Mouse (Mus musculus): Measurements from ENCODE around the gene Zbtb32. TPM values are rescaled to one million over a fixed set of nuclear protein-coding genes. Genes with fewer than 3 reads are reported as not detected.

Gene Zbtb32
- total RNA-seq, 2 experiments from 2014 or later: not detected

DNA sequence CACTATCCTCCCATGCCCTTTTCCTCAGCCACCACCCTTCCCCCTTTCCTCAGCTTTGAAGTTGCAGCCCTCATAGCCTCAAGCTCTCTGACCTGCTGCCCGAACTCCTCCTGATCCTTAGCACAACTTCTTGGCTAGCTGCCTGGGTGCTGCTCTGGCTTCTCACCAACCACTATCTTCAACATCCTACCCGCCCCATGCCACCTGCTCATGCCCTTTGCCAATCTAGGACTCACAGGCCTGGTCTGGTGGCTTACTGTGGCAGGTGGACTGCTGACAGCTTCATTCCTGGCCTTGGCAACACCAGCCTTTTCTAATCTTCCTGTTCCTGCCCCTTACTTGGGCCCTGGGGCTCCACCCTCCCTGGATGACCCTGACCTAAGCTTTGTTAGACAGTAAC lies 25.7 kb downstream of the Zbtb32 start:
- ATAC-seq (replicated peaks; ENCODE audit: poor library complexity): peak; percentile 91

GRCm38 (mm10) chr7:30572389-30572788 lies 26.3 kb downstream of the Zbtb32 start:
- peak; percentile 52 for ATAC-seq (replicated peaks; ENCODE audit: poor library complexity)

DNA sequence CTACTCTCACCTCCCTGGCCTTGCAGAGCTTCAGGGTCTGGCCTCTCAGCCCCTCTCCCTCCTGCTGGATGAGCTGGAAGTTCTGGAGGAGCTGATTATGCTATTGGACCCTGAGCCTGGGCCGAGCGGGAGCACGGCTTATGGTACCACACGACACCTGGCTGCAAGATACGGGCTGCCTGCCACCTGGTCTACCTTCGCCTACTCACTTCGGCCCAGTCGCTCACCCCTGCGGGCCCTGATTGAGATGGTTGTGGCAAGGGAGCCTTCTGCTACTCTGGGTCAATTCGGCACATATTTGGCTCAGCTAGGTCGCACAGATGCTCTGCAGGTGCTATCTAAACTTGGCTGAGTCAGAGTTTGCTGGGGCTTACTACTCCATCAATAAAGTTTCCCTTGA lies 31.2 kb downstream of the Zbtb32 start:
- ATAC-seq (replicated peaks; ENCODE audit: poor library complexity): no peak

- no peak for ATAC-seq (replicated peaks; ENCODE audit: poor library complexity)
Measured at GRCm38 (mm10) chr7:30566033-30566432, 32.7 kb downstream of the Zbtb32 start.

DNA sequence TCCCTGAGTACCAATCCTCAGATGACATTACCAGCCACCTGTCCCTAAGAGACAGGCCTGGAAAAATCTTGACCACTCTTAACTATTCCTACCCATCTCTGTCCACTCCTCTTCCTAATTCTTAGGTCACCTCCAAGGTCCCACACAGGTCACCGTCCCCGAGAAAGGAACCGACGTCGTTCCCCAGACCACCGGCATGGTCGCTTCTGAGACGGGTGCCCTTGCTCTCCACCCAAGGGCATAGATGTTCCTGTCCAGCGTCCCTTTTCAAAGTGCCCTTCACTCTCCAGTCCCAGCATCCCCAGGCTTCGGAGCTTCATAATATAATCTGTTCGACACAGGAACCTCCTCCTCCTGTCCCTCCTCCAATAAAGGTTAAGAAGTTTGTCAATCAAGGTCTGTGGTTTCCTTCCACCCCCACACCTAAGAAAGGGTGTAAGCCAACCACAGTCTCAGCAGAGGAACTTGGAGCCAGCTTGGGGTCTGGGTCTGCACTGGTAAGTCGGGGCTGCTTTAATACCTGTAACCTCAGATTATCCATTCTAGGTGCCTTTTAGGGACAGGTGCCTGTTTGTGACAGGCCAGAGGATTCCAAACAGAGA lies 33.6 kb downstream of the Zbtb32 start, which contains the start of gene Igflr1:
Igflr1 (plus strand) TSS at position 458 of the 602 bp plus-strand sequence.
- ATAC-seq (replicated peaks; ENCODE audit: poor library complexity): no peak

- ATAC-seq (replicated peaks; ENCODE audit: poor library complexity): 0 out of 2 replicates have a peak, but pooled peaks have one; percentile 1
Measured at GRCm38 (mm10) chr7:30563906-30564280, 34.8 kb downstream of the Zbtb32 start.

DNA sequence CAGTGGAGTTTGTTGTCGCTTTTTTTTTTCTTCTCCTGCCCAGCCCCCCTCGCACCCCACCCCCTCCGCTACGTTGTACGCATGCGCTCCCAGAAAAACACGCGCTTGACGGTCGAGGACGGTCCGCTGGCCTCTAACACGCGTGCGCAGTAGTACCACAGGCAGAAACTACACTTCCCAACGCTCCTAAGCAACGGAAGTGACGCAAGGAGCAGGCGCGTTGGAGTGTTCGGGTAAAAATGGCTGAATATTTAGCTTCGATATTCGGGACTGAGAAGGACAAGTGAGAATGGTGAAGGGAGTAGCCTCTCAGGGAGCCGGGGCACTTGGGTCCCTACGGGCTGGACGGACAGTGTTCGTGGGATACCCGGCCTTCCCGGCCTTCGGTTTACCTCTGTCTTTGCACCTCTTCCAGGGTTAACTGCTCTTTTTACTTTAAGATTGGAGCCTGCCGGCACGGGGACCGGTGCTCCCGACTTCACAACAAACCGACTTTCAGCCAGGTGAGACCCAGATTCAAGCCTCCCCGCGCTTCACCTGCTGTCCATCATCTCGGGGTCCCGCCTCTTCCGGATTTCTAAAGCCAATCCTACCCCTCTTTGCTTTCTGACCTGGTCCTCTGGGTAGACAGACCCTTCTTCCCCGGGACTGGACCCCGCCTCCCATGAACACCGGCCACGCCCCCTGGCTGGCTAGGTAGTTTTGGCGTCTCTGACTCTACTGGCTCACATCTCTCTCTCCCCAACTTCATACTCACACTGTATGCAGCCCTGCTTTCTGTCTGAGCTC lies 35.4 kb downstream of the Zbtb32 start, which contains the start of the genes U2af1l4, Gm49396 and Psenen:
U2af1l4 (plus strand) TSS at position 185 of the 789 bp plus-strand sequence.
Gm49396 (plus strand) TSS at position 228 of the 789 bp plus-strand sequence.
Psenen (minus strand) TSS at position 511 of the 789 bp plus-strand sequence.
- peak; percentile 68 for ATAC-seq (replicated peaks; ENCODE audit: poor library complexity)

DNA sequence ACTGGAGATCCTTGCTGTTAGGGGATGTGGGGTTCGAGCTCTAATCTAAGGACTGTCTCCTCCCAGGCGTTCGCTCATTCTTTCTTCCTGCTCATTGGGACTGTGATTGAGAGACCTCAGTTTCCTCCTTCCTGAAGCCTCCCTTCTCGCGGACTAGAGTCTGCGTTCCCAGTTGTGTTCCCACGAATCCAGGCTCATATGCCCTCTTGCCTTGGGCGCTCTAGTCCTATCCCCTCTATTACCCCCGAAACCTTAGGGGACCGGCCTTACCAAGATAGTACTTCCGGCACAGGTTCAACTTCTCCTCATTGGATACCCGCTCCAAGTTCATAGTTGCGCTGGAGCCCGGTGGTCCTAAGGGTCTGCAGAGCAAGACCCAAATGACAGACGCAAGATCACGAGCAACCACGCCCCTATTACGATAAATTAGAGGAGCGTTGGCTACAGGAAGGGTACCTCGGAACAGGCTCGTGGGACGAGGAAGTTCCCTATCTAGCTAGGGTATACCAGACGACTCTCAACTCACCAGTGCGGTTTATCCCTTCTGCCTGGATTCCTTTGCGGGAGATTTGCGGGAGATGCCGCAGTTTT lies 36.1 kb downstream of the Zbtb32 start:
- peak; percentile 6; the same call in 1 of the 2 replicates for ATAC-seq (replicated peaks; ENCODE audit: poor library complexity)

GRCm38 (mm10) chr7:30560296-30560695 lies 38.4 kb downstream of the Zbtb32 start:
- ATAC-seq (replicated peaks; ENCODE audit: poor library complexity): no peak

DNA sequence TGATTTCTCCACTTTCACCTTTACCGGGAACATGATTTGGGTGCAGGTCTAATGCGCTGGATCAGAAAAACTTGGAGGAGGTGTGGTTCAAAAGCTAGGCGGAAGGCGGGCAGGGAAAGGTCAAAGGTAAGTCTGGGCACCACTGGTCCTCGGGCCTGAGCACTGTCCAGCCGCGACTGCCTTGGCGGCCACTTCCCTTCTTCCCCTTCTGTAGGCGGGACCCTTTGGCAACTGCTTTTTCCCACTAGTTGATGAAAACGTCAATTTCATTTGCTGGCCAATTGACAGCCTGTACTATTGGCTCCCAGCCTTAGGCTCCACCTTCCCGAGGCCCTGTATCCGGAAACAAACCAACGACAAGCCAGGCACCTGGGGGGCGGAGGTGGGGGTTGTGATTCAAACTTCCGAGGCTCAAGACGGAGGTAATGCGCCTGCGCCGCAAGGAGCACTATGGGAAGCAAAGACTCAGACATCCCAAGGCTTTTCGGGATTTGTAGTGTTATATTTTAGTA lies 39.2 kb downstream of the Zbtb32 start, which contains the start of gene Lin37:
Lin37 (minus strand) TSS at position 396 of the 512 bp plus-strand sequence.
- peak; percentile 74 for ATAC-seq (replicated peaks; ENCODE audit: poor library complexity)

DNA sequence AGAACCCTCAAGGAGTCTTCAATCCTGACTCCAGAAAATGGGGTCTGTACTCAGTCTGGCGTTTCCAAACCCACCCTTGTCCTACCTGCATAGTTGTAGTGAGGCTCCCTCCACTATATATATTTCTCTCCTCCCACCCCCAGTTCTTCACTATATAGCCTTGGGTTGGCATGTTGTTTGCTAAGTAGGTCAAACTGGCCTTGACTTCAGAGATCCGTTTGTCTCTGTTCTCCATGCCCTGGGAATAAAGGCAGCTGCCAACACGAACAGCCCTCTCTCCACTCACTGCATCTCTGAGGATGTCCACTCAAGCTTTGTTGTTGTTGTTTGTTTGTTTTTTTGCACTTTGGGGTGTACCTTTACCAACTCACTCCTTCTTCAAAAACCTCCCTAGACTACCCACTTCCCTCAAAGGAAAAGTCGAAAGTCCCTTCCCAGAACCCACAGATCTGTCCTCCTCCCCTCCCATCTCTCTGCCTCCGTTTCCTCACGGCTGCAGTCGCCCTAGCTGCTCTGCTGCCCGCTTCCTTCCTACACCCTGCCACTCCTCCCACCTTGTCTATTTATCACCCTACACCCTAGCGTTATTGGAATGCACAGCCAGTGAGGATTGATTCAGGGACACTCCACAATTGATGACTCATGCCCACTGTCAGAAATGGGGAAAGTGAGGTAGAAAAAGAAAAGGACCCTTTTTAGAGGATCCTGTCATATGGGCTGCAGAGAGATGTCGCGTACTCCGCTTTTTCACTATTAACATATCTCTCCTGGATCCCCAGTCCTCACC lies 39.9 kb downstream of the Zbtb32 start:
- ATAC-seq (replicated peaks; ENCODE audit: poor library complexity): peak; percentile 13; the same call in 1 of the 2 replicates

DNA sequence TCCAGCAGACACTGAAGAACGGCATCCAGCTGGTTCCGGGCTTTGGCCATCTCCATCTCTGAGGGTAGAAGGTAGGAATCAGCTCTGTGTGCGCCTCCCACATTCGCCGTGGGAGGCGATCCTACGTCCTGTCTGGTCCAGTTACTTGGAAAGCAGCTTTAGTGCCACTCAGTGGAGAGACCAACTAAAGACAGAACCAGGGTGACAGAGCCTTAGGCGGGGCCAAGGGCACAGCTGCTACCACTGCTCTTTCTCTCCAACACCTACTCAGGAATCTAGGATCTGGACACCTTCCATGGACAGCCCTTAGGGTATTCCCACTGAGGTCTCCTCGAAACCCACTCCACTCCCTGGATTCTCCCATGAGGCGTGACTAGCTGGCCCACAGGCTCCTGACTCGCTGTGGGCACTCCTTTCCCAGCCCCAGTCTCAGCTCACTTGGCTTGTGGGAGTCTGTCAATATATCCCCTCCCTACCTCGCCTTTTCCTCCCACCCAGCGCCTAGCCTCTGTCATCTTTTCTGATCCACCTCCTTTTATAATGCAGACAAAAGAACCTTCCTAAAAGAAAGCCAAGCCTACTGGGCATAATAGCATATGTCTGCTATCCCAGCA lies 40.7 kb downstream of the Zbtb32 start:
- ATAC-seq (replicated peaks; ENCODE audit: poor library complexity): no peak

- no peak for ATAC-seq (replicated peaks; ENCODE audit: poor library complexity)
Measured at GRCm38 (mm10) chr7:30556894-30557536, 41.7 kb downstream of the Zbtb32 start.

DNA sequence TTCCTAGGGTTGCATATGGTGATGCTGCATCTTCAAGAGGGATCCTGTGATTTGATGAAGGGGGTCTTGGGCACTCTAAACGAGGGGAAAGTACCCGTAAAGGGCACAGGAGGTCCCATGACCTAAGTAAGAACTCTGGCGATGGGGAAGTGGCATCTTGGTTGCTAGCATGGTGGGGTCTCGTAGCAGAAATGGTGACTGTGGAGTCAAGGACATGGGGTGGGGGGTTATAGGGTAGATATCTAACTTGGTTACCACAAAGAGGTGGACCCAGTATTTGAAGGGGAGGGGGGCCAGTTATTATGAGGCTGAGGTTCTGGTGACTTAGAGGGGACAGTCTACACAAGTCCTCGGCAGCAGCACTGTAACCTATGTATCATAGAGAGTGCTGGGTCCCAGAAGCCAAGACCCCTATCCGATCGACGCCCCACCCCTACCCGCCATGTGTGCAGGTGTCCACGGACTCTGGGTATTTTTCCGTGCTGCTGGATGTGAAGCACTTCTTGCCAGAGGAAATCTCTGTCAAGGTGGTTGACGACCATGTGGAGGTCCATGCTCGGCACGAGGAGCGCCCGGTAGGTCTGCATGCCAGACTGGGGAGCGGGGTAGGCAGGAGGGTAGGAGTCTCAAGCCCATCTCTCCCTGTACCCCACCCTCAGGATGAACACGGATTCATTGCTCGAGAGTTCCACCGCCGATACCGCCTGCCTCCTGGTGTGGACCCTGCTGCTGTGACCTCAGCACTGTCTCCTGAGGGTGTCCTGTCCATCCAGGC lies 44.7 kb downstream of the Zbtb32 start:
- ATAC-seq (replicated peaks; ENCODE audit: poor library complexity): no peak

DNA sequence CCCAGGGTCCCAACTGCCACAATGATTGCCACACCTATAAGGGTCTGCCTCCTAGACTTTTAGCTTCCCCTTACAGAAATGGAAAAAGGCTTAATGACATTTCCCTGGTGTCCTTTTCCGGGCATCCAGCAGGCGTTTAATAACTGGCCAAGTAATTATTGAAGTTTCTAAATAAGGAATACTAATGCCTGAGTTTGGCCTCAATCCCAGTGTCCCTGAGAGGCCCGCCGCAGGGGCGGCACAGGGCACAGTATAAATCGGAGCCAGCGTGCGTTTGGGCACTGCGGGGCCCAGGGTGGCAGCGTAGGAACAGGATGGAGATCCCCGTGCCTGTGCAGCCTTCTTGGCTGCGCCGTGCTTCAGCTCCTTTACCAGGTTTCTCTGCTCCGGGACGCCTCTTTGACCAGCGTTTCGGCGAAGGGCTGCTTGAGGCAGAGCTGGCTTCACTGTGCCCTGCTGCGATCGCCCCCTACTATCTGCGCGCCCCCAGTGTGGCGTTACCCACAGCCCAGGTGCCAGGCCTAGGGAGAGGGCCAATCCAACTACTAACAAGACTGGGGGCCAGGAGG lies 45.6 kb downstream of the Zbtb32 start:
- ATAC-seq (replicated peaks; ENCODE audit: poor library complexity): 0 out of 2 replicates have a peak, but pooled peaks have one; percentile 15

DNA sequence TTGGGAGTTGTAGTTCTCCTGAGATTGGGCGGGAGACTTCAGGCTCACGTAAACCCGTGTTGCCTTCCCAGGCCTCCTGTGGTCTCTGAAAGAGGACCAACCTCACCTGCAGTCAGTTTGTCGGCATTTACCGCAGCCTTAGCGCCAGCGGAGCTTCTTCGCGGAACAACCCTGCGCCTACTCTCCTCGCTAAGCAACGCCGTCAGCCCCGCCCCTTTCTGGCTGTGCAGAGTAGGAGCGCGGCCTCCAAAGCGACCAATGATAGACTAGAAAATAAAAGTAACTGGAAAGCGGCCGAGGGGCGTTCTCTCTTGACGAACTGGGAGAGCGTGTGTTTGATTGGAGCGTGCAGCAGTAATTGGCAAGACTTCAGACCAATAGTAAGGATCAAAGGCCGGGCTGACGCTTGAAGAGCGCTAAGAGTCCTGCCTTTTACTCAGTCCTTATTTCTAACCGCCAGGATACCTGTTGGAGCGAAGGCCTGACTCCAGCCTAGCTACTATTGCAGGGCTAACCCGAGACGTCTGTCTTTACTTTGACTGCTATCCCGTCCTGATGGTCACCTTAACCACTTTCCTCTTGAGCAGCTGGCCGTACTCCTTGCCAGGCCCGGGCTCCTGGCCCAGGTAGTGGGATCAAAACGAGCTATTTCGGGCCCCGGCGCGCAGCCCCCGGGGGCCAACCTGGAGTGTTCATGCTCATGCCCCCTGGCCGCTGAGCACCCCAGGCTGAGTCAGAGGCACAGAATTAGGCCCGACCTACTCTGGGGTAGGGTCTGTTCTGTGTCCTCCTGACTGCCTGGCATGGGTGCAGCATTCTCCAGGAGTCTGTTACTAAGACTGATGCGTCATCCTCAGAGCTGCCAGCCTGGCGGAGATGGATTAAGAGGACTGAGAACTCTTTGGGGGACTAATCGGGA lies 46.3 kb downstream of the Zbtb32 start, which contains the start of the genes Hspb6 and Proser3:
Hspb6 (plus strand) TSS at position 77 of the 919 bp plus-strand sequence.
Proser3 (minus strand) TSS at position 198 of the 919 bp plus-strand sequence.
- ATAC-seq (replicated peaks; ENCODE audit: poor library complexity): peak; percentile 85
